Mouse (Mus musculus): ENCODE results near the gene Olfr214.
A peak's percentile ranks its signal among the peaks of the same experiment; 100 is the strongest.

DNA sequence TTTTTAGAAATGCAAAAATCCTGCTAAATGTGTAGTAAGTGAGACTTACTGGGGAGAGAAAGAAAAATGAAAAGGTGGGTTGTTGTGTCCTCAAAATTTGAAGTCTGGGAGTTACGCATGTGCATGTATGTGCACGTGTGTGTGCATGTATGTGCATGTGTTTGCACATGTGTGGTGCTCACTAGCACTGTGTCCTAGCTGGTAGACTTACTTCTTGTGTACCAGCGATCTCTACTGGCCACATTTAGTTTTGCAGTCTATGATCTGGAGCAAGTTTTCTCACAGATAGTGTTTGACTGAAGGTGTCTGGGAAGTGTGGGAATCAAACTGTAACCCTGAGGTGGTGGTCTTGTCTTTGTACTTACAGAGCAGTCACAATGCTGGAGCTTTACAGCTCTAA lies 15.8 kb downstream of the Olfr214 start:
- TF ChIP-seq CTCF (IDR thresholded peaks at IDR 0.05; ENCODE audit: low read depth), result peak; percentile 81
- TF ChIP-seq EP300 (optimal IDR thresholded peaks at IDR 0.05), result no peak
